Mouse (Mus musculus): Measurements from ENCODE around the gene Lpp. TPM values are rescaled to one million over a fixed set of nuclear protein-coding genes. Genes with fewer than 3 reads are reported as not detected.
A peak's percentile ranks its signal among the peaks of the same experiment; 100 is the strongest.

Gene Lpp
- polyA plus RNA-seq, 1 experiment from 2014 or later: 4.8 TPM

GRCm38 (mm10) chr16:24930070-24930469, 536.8 kb downstream of the Lpp start:
- ATAC-seq: no peak

GRCm38 (mm10) chr16:24930621-24931020, 537.3 kb downstream of the Lpp start:
- Histone ChIP-seq H3K4me2 (ENCODE audit: low read length) (no peak overlapping the region), H3K9ac (ENCODE audit: low read length) (no peak overlapping the region), H3K9me3 (replicated peaks; ENCODE audit: control insufficient read depth, low read length) (no peaks in the 10 kb centered on the region), H3K4me1 (ENCODE audit: control insufficient read depth, insufficient read depth, low read length) (no peaks in the 10 kb centered on the region), H3K27ac (ENCODE audit: low read depth, low read length) (no peak overlapping the region), H3K27me3 (replicated peaks; ENCODE audit: control insufficient read depth, insufficient read depth, low read length) (no peaks in the 10 kb centered on the region), H3K36me3 (ENCODE audit: control insufficient read depth, insufficient read depth, low read length) (no peaks in the 10 kb centered on the region), H3K4me3 (ENCODE audit: low read depth, low read length) (no peak overlapping the region)
- DNase-seq (ENCODE audit: low spot score): peak; percentile 39
- no peak; the same call in 1 of the 2 replicates for ATAC-seq
- WGBS: 83% methylated on average over 5 of the region's 5 CpGs

More at GRCm38 (mm10) chr16:24930070-24930469, 536.8 kb downstream of the Lpp start:
- Histone ChIP-seq H3K4me1 (ENCODE audit: control insufficient read depth, insufficient read depth, low read length) (no peaks in the 10 kb centered on the region), H3K4me2 (ENCODE audit: low read length) (no peak overlapping the region), H3K9ac (ENCODE audit: low read length) (no peak overlapping the region), H3K27me3 (replicated peaks; ENCODE audit: control insufficient read depth, insufficient read depth, low read length) (no peaks in the 10 kb centered on the region), H3K36me3 (ENCODE audit: control insufficient read depth, insufficient read depth, low read length) (no peaks in the 10 kb centered on the region), H3K4me3 (ENCODE audit: low read depth, low read length) (no peak overlapping the region), H3K9me3 (replicated peaks; ENCODE audit: control insufficient read depth, low read length) (no peaks in the 10 kb centered on the region), H3K27ac (ENCODE audit: low read depth, low read length) (no peak overlapping the region)
- no peak for DNase-seq (ENCODE audit: low spot score)

- no peak for ATAC-seq
- no peaks in the 10 kb centered on the region for H3K9me3 ChIP-seq (replicated peaks; ENCODE audit: control insufficient read depth, low read length)
- H3K4me3 ChIP-seq (ENCODE audit: low read depth, low read length): no peak overlapping the region
- H3K9ac ChIP-seq (ENCODE audit: low read length): no peak overlapping the region
- H3K36me3 ChIP-seq (ENCODE audit: control insufficient read depth, insufficient read depth, low read length): no peaks in the 10 kb centered on the region
- no peaks in the 10 kb centered on the region for H3K4me1 ChIP-seq (ENCODE audit: control insufficient read depth, insufficient read depth, low read length)
- DNase-seq (ENCODE audit: low spot score): no peak
- WGBS: 79% methylated on average over 3 of the region's 3 CpGs
- H3K27ac ChIP-seq (ENCODE audit: low read depth, low read length): no peak overlapping the region
- no peak overlapping the region for H3K4me2 ChIP-seq (ENCODE audit: low read length)
- no peaks in the 10 kb centered on the region for H3K27me3 ChIP-seq (replicated peaks; ENCODE audit: control insufficient read depth, insufficient read depth, low read length)
These were observed 539.5 kb downstream of the Lpp start for GRCm38 (mm10) chr16:24932816-24933215.

- 90% methylated on average over 4 of the region's 4 CpGs for WGBS
- no peaks in the 10 kb centered on the region for H3K27me3 ChIP-seq (replicated peaks; ENCODE audit: control insufficient read depth, insufficient read depth, low read length)
- no peak for DNase-seq (ENCODE audit: low spot score)
These were observed 540.4 kb downstream of the Lpp start for GRCm38 (mm10) chr16:24933691-24934090.

GRCm38 (mm10) chr16:24941306-24942160, 548.2 kb downstream of the Lpp start:
- Histone ChIP-seq H3K27ac (ENCODE audit: low read depth, low read length) (no peak overlapping the region), H3K36me3 (ENCODE audit: control insufficient read depth, insufficient read depth, low read length) (no peaks in the 10 kb centered on the region)
- DNase-seq (ENCODE audit: low spot score): peak; percentile 58

More at GRCm38 (mm10) chr16:24933691-24934090, 540.4 kb downstream of the Lpp start:
- Histone ChIP-seq H3K36me3 (ENCODE audit: control insufficient read depth, insufficient read depth, low read length) (no peaks in the 10 kb centered on the region), H3K27ac (ENCODE audit: low read depth, low read length) (no peak overlapping the region), H3K9me3 (replicated peaks; ENCODE audit: control insufficient read depth, low read length) (no peaks in the 10 kb centered on the region), H3K4me2 (ENCODE audit: low read length) (no peak overlapping the region), H3K4me3 (ENCODE audit: low read depth, low read length) (no peak overlapping the region), H3K4me1 (ENCODE audit: control insufficient read depth, insufficient read depth, low read length) (no peaks in the 10 kb centered on the region), H3K9ac (ENCODE audit: low read length) (no peak overlapping the region)
- no peak for ATAC-seq

GRCm38 (mm10) chr16:24943486-24944261, 550.4 kb downstream of the Lpp start:
- H3K4me1 ChIP-seq (ENCODE audit: control insufficient read depth, insufficient read depth, low read length): peaks cover 9% of the 10 kb centered on the region; the same call in 1 of the 2 replicates
- no peaks in the 10 kb centered on the region for H3K27me3 ChIP-seq (replicated peaks; ENCODE audit: control insufficient read depth, insufficient read depth, low read length)
- DNase-seq (ENCODE audit: low spot score) (no peak), ATAC-seq (no peak)
- H3K4me3 ChIP-seq (ENCODE audit: low read depth, low read length): no peak overlapping the region
- 31% methylated on average over 6 of the region's 6 CpGs for WGBS
- no peaks in the 10 kb centered on the region for H3K9me3 ChIP-seq (replicated peaks; ENCODE audit: control insufficient read depth, low read length)
- no peak overlapping the region for H3K4me2 ChIP-seq (ENCODE audit: low read length)
- H3K36me3 ChIP-seq (ENCODE audit: control insufficient read depth, insufficient read depth, low read length): no peaks in the 10 kb centered on the region
- no peak overlapping the region for H3K9ac ChIP-seq (ENCODE audit: low read length)
- no peak overlapping the region for H3K27ac ChIP-seq (ENCODE audit: low read depth, low read length)

More at GRCm38 (mm10) chr16:24941306-24942160, 548.2 kb downstream of the Lpp start:
- 15% methylated on average over 9 of the region's 9 CpGs for WGBS
- H3K4me2 ChIP-seq (ENCODE audit: low read length): no peak overlapping the region
- no peaks in the 10 kb centered on the region for H3K27me3 ChIP-seq (replicated peaks; ENCODE audit: control insufficient read depth, insufficient read depth, low read length)
- no peaks in the 10 kb centered on the region for H3K9me3 ChIP-seq (replicated peaks; ENCODE audit: control insufficient read depth, low read length)
- H3K4me3 ChIP-seq (ENCODE audit: low read depth, low read length): no peak overlapping the region
- H3K9ac ChIP-seq (ENCODE audit: low read length): no peak overlapping the region
- H3K4me1 ChIP-seq (ENCODE audit: control insufficient read depth, insufficient read depth, low read length): peaks cover 9% of the 10 kb centered on the region; the same call in 1 of the 2 replicates
- peak; percentile 88 for ATAC-seq

GRCm38 (mm10) chr16:24946356-24946755, 553.0 kb downstream of the Lpp start:
- Histone ChIP-seq H3K27me3 (replicated peaks; ENCODE audit: control insufficient read depth, insufficient read depth, low read length) (no peaks in the 10 kb centered on the region), H3K4me2 (ENCODE audit: low read length) (no peak overlapping the region), H3K9me3 (replicated peaks; ENCODE audit: control insufficient read depth, low read length) (no peaks in the 10 kb centered on the region), H3K4me3 (ENCODE audit: low read depth, low read length) (no peak overlapping the region), H3K27ac (ENCODE audit: low read depth, low read length) (no peak overlapping the region), H3K9ac (ENCODE audit: low read length) (no peak overlapping the region), H3K36me3 (ENCODE audit: control insufficient read depth, insufficient read depth, low read length) (no peaks in the 10 kb centered on the region), H3K4me1 (ENCODE audit: control insufficient read depth, insufficient read depth, low read length) (peaks cover 8% of the 10 kb centered on the region; the same call in 1 of the 2 replicates)
- 78% methylated on average over 1 of the region's 1 CpGs for WGBS
- ATAC-seq (no peak), DNase-seq (ENCODE audit: low spot score) (no peak)

- DNase-seq (ENCODE audit: low spot score) (no peak), ATAC-seq (no peak)
- H3K9ac ChIP-seq (ENCODE audit: low read length): no peak overlapping the region
- no peak overlapping the region for H3K27ac ChIP-seq (ENCODE audit: low read depth, low read length)
- 92% methylated on average over 1 of the region's 1 CpGs for WGBS
- no peak overlapping the region for H3K4me2 ChIP-seq (ENCODE audit: low read length)
- no peaks in the 10 kb centered on the region for H3K9me3 ChIP-seq (replicated peaks; ENCODE audit: control insufficient read depth, low read length)
- no peaks in the 10 kb centered on the region for H3K27me3 ChIP-seq (replicated peaks; ENCODE audit: control insufficient read depth, insufficient read depth, low read length)
- H3K4me3 ChIP-seq (ENCODE audit: low read depth, low read length): no peak overlapping the region
- no peaks in the 10 kb centered on the region for H3K36me3 ChIP-seq (ENCODE audit: control insufficient read depth, insufficient read depth, low read length)
- H3K4me1 ChIP-seq (ENCODE audit: control insufficient read depth, insufficient read depth, low read length): 0 out of 2 replicates have a peak, but pooled peaks cover 3% of the 10 kb centered on the region
These were observed 554.2 kb downstream of the Lpp start for GRCm38 (mm10) chr16:24947485-24947884.
